Mouse (Mus musculus): Measurements from ENCODE around the gene Isyna1.

The Isyna1 gene

DNA sequence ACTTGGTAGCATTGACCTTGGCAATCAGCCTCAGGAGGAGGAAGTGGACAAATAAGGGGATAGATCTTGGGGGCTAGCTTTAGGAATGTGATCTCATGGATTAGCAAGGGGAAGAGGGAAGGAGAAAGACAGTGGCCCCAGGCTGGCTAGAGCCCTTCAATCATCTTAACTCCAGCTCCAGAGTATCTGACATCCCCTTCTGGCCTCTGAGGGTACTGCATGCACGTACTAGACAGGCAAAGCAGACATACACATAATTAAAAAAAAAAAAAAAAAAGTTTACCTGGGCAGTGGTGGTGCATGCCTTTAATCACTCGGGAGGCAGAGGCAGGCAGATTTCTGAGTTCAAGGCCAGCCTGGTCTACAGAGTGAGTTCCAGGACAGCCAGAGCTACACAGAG, 49.9 kb downstream of the Isyna1 start:
- peaks cover 72% of the 10 kb centered on the region for H3K4me1 ChIP-seq (replicated peaks; ENCODE audit: low read depth, low read length)
- H3K4me3 ChIP-seq (replicated peaks; ENCODE audit: low read length), result no peak overlapping the region
- H3K36me3 ChIP-seq (ENCODE audit: insufficient read depth, low read length), result peaks cover 5% of the 10 kb centered on the region; the same call in 1 of the 2 replicates
- TF ChIP-seq NANOG (IDR thresholded peaks at IDR 0.05; ENCODE audit: borderline replicate concordance, low read length) (no peak), CTCF (conservative IDR thresholded peaks at IDR 0.05; ENCODE audit: low read length) (peak; percentile 82)
- H3K27me3 ChIP-seq (ENCODE audit: insufficient read depth, low read length), result no peaks in the 10 kb centered on the region
- H3K9me3 ChIP-seq (ENCODE audit: low read length), result no peaks in the 10 kb centered on the region

DNA sequence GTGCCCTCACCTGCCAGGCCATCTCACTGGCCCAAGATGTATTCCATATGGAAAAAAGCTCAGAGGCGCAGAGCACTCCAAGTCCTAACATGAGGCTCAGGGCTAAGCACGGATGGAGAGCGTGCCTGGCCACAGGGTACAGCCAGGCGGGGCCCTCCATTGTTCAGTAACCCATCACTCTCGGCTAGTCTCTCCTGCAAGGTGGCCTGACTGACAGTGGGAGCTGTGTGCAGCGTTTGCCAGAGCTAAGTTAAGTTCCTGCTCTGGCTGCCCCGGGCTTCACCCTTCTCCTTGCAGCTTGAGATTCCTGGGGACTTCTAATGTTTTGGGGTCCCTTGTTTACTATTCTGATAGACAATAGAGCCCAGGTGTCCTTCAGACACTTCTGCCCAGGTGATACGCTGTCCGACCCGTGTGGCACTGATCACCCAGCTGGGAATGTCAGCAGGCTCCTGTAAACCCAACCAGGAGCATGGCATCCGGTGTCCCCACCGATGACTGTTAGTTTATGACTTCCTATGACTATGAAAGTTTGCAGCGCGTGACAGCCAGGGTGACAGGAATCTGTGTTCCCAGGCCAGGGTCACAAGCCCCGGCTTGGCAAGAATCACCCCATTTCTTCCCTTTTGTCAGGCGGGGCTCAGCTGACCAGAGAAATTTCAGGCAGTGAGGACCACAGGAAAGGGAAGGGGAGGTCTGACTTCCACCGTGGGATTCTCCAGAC, 51.5 kb downstream of the Isyna1 start:
- H3K9me3 ChIP-seq (ENCODE audit: low read length), result no peaks in the 10 kb centered on the region
- H3K36me3 ChIP-seq (ENCODE audit: insufficient read depth, low read length), result peaks cover 21% of the 10 kb centered on the region
- no peak for TF ChIP-seq POU5F1 (IDR thresholded peaks at IDR 0.05; ENCODE audit: borderline replicate concordance, low read length)
- no peak for TF ChIP-seq CTCF (conservative IDR thresholded peaks at IDR 0.05; ENCODE audit: low read length)
- TF ChIP-seq NANOG (IDR thresholded peaks at IDR 0.05; ENCODE audit: borderline replicate concordance, low read length), result no peak
- 0 out of 2 replicates have a peak overlapping the region, but pooled peaks have one; percentile 26 for H3K4me3 ChIP-seq (replicated peaks; ENCODE audit: low read length)
- peaks cover 75% of the 10 kb centered on the region for H3K4me1 ChIP-seq (replicated peaks; ENCODE audit: low read depth, low read length)
- no peaks in the 10 kb centered on the region for H3K27me3 ChIP-seq (ENCODE audit: insufficient read depth, low read length)

DNA sequence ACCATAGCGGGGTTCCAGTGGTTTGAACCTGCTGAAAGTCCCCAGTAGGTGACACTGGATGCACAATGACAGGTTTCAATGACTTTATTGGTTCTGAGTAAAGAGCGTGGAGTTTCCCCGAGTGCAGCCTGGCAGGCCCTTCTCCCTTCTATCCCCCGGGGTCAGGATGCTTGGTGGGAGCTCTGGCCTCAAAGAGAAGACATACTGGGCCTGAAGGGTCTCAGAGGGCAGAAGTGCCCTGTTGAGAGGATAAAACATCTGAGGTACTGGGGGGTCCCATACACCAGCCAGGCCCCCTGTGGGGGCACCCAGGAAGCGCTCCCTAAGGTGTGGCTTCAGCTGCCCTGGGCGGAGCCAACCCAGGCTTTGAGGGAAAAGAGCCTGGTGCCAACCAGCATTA, 52.2 kb downstream of the Isyna1 start:
- peaks cover 82% of the 10 kb centered on the region for H3K4me1 ChIP-seq (replicated peaks; ENCODE audit: low read depth, low read length)
- no peaks in the 10 kb centered on the region for H3K27me3 ChIP-seq (ENCODE audit: insufficient read depth, low read length)
- H3K4me3 ChIP-seq (replicated peaks; ENCODE audit: low read length), result 0 out of 2 replicates have a peak overlapping the region, but pooled peaks have one; percentile 26
- TF ChIP-seq NANOG (IDR thresholded peaks at IDR 0.05; ENCODE audit: borderline replicate concordance, low read length), result no peak
- TF ChIP-seq POU5F1 (IDR thresholded peaks at IDR 0.05; ENCODE audit: borderline replicate concordance, low read length), result no peak
- TF ChIP-seq CTCF (conservative IDR thresholded peaks at IDR 0.05; ENCODE audit: low read length), result no peak
- H3K36me3 ChIP-seq (ENCODE audit: insufficient read depth, low read length), result peaks cover 28% of the 10 kb centered on the region
- no peaks in the 10 kb centered on the region for H3K9me3 ChIP-seq (ENCODE audit: low read length)

DNA sequence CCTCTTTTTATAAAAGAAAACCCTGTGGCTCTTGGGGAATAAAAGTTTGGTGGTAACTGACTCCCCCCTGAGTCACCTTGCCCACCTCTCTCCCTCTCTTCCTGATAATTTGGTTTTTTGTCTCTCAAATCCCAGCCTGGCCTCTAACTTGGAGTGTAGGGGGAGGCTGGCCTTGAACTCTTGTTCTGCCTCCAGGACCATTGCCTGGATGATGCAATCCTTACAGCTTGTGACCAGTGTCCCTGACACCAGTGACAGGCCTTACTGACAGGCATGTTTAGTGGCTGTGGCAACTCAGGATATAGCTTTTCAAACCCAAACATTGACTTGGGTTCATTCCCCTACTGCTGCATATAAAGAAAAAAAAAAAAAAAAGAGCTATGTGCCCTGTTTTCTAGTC, 52.6 kb downstream of the Isyna1 start:
- Histone ChIP-seq H3K9me3 (ENCODE audit: low read length) (no peaks in the 10 kb centered on the region), H3K36me3 (ENCODE audit: insufficient read depth, low read length) (peaks cover 32% of the 10 kb centered on the region)
- no peak for TF ChIP-seq CTCF (conservative IDR thresholded peaks at IDR 0.05; ENCODE audit: low read length)
- TF ChIP-seq POU5F1 (IDR thresholded peaks at IDR 0.05; ENCODE audit: borderline replicate concordance, low read length), result no peak
- no peak for TF ChIP-seq NANOG (IDR thresholded peaks at IDR 0.05; ENCODE audit: borderline replicate concordance, low read length)

More for the DNA sequence above, 52.6 kb downstream of the Isyna1 start:
- Histone ChIP-seq H3K4me3 (replicated peaks; ENCODE audit: low read length) (0 out of 2 replicates have a peak overlapping the region, but pooled peaks have one; percentile 26), H3K27me3 (ENCODE audit: insufficient read depth, low read length) (no peaks in the 10 kb centered on the region), H3K4me1 (replicated peaks; ENCODE audit: low read depth, low read length) (peaks cover 86% of the 10 kb centered on the region)
